Mouse (Mus musculus): Measurements from ENCODE around the gene Wfdc9. TPM values are rescaled to one million over a fixed set of nuclear protein-coding genes. Genes with fewer than 3 reads are reported as not detected.

The Wfdc9 gene
- polyA plus RNA-seq, 1 experiment from 2014 or later: not detected

DNA sequence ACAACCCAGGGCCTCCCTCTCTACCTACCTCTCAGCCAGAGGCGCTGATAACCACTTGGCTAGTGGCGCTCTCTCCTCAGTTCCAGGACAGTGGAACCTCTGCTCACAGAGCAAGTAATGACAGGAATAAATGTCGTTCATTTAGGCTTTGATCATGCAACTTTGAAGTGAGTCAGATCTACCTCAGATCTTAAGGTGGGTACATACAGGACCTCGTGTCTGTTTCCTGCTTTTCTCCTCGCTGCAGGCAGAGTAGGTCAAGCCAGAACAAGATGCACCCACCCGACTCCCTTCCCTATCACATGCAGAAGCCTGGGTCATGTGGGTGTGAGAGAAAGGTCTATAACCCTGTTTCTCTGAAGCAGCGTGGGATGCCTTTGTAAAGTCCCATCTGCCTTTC lies 17.6 kb upstream of the Wfdc9 start, which contains the start of gene Wfdc11:
Gene Wfdc11 (minus strand): TSS at position 101 of the 400 bp plus-strand sequence.
- Histone ChIP-seq H3K9me3 (replicated peaks) (no peaks in the 10 kb centered on the region), H3K27ac (no peak within 1 kb of the TSS), H3K27me3 (no peaks in the 10 kb centered on the region), H3K4me1 (0 out of 2 replicates have a peak, but pooled peaks cover 6% of the 10 kb centered on the region), H3K4me3 (no peak within 1 kb of the TSS), H3K4me2 (no peak within 1 kb of the TSS), H3K9ac (no peak within 1 kb of the TSS), H3K36me3 (ENCODE audit: poor library complexity, severe bottlenecking) (no peaks in the 10 kb centered on the region)
- WGBS: 87% methylated on average over 7 of the region's 7 CpGs
- no peak for ATAC-seq

DNA sequence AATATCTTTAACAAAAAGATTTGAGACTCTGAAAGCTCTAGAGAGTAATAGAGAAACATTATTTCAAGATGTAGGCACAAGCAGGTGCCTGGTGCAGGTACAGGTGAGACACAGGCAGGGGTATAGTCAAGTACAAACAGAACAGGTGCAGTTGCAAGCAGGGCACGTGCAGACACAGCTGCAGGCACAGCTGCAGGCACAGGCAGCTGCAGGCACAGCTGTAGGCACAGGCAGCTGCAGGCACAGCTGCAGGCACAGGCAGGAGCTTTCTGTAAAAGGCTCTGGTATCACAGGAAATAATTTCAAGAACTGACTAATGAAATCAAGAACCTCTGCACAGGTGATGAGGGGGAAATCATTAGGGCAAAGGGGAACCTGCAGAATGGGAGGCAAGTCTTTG lies 14.6 kb upstream of the Wfdc9 start:
- Histone ChIP-seq H3K9me3 (replicated peaks) (0 out of 2 replicates have a peak, but pooled peaks cover 3% of the 10 kb centered on the region), H3K27ac (no peak overlapping the region), H3K4me1 (no peaks in the 10 kb centered on the region), H3K27me3 (no peaks in the 10 kb centered on the region), H3K9ac (no peak overlapping the region), H3K36me3 (ENCODE audit: poor library complexity, severe bottlenecking) (no peaks in the 10 kb centered on the region), H3K4me2 (no peak overlapping the region), H3K4me3 (no peak overlapping the region)
- ATAC-seq: no peak
- WGBS: 41% methylated on average over 1 of the region's 1 CpGs

DNA sequence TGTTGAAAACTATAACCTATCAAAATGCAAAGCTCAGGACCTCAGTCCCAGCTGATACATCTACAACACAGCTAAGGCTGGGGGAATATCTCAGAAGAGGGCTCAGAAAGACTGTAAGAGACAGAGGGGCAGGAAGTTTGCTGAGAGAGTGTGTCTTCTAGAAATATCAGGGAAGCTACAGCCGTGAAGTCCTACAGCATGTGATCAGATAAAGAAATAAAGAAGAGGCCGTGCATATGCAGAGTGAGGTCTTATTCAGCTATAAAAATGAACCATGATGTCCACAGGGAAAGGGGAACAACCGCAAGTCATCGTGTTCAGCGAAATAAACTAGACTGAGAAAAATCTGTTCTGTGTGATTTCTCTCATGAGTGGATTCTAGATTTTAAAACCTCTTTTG lies 13.9 kb upstream of the Wfdc9 start:
- Histone ChIP-seq H3K4me2 (no peak overlapping the region), H3K4me3 (no peak overlapping the region), H3K9me3 (replicated peaks) (0 out of 2 replicates have a peak, but pooled peaks cover 3% of the 10 kb centered on the region), H3K9ac (no peak overlapping the region), H3K27ac (no peak overlapping the region), H3K27me3 (no peaks in the 10 kb centered on the region), H3K4me1 (no peaks in the 10 kb centered on the region), H3K36me3 (ENCODE audit: poor library complexity, severe bottlenecking) (no peaks in the 10 kb centered on the region)
- 90% methylated on average over 5 of the region's 5 CpGs for WGBS
- ATAC-seq: no peak

DNA sequence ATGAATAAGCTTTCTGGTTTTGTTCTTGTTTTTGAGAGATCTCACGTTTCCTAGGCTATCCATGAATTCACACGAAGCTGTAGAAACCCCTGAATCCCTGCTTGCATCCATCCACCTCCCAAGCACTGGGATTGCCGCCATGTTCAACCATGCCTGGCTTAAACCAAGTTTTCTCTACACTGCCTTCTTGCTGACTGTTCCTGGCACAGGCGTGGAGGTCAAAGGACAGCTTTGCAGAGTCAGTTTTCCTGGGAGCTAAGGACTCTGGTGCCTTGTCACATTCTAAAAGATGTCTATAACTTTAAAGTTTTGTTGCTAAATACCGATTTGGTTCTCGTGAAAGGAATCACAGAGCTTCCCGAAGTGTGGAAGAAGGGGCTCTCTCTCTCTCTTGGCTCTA lies 8.5 kb upstream of the Wfdc9 start:
- 90% methylated on average over 7 of the region's 7 CpGs for whole genome bisulfite sequencing
- Histone ChIP-seq H3K27ac (no peak overlapping the region), H3K27me3 (no peaks in the 10 kb centered on the region), H3K36me3 (ENCODE audit: poor library complexity, severe bottlenecking) (no peaks in the 10 kb centered on the region), H3K9ac (no peak overlapping the region), H3K4me1 (no peaks in the 10 kb centered on the region), H3K4me3 (no peak overlapping the region), H3K4me2 (no peak overlapping the region), H3K9me3 (replicated peaks) (0 out of 2 replicates have a peak, but pooled peaks cover 3% of the 10 kb centered on the region)
- ATAC-seq: no peak

DNA sequence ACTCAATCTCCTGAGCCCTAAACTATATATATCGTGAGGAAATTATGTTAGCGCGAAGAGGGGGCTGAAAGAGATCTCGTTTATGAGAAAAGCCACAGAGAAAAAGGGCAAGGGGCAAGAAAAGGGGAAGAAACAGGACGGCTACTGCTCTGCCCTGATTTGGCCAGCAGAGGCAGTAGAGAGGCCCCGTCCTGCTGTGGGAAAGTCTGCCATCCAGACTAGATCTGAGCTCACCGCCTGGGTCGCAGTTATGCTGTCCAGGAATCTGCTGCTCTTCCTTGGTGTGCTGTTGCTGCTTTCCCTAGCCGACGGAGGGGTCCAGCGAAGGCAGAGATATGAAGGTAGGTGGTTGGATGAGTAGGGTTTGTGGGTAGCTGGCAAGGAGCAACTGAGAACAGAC lies 525 bp downstream of the Wfdc9 start, which contains the start of gene Wfdc10:
Gene Wfdc10 (plus strand): TSS at position 189 of the 400 bp plus-strand sequence.
- H3K27ac ChIP-seq: no peak within 1 kb of the TSS
- no peaks in the 10 kb centered on the region for H3K9me3 ChIP-seq (replicated peaks)
- H3K4me1 ChIP-seq: no peaks in the 10 kb centered on the region
- H3K4me3 ChIP-seq: no peak within 1 kb of the TSS
- H3K27me3 ChIP-seq: no peaks in the 10 kb centered on the region
- 20% methylated on average over 11 of the region's 11 CpGs for WGBS
- H3K4me2 ChIP-seq: no peak within 1 kb of the TSS
- no peak within 1 kb of the TSS for H3K9ac ChIP-seq
- ATAC-seq: no peak
- H3K36me3 ChIP-seq (ENCODE audit: poor library complexity, severe bottlenecking): no peaks in the 10 kb centered on the region

DNA sequence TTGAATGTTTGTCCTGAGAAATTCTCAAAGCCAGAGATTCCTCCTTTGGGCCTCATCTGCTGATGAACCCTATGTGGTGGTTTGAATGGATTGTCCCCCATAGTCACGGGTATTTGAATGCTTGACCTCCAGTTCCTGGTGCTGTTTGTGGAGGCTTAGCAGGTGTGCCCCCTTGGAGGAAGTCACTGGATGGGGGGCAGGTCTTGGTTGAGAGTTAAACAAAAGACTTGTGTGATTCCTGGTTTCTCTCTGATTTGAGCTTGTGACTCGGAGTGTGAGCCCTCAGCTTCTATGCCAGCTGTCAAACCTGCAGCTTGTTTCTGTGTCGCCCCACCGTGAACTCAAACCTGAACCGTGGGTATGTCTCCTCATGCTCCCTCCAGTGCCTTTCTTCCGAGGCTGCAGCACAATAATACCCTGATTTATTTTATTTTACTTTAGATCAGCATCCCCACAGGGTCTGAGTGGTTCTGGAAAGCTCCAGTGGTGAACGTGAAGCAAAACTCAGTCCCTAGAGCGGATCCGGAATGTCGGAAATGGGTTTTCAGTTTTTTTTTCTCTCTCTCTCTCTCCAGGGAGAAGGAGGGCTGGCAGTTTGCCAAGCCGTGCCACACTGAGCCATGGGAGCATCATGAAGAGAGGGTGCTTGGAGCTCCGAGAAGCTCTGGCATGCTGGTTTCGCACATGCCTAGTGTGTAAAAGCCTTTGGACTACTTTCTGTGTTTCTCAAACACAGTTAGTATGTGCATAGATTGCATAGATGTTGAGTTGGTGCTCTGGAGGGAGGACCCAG lies 14.3 kb downstream of the Wfdc9 start:
- no peaks in the 10 kb centered on the region for H3K9me3 ChIP-seq (replicated peaks)
- H3K4me3 ChIP-seq: no peak overlapping the region
- 0 out of 2 replicates have a peak, but pooled peaks cover 5% of the 10 kb centered on the region for H3K4me1 ChIP-seq
- H3K27me3 ChIP-seq: no peaks in the 10 kb centered on the region
- WGBS: 75% methylated on average over 13 of the region's 13 CpGs
- H3K9ac ChIP-seq: no peak overlapping the region
- no peaks in the 10 kb centered on the region for H3K36me3 ChIP-seq (ENCODE audit: poor library complexity, severe bottlenecking)
- no peak overlapping the region for H3K27ac ChIP-seq
- no peak for ATAC-seq
- no peak overlapping the region for H3K4me2 ChIP-seq

DNA sequence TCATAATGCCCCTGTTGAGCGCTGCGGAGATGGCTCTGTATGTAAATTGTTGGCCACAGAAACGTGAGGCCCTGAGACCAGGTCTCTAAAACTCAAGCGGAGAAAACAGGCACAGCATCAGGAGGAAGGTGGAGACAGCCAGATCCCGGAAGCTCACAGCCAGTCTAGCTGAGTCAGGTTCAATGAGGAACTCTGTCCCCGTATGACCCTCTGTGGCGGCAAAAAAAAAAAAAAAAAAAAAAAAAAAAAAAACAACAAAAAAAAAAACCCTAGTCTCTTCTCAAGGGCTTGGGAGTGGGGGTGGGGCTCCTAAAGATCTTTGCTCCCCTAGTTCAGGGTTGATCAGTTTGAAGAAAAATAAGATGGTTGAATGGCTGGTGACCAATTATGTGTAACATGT lies 15.3 kb downstream of the Wfdc9 start:
- no peak for ATAC-seq
- 72% methylated on average over 7 of the region's 7 CpGs for WGBS
- 0 out of 2 replicates have a peak, but pooled peaks cover 5% of the 10 kb centered on the region for H3K4me1 ChIP-seq

DNA sequence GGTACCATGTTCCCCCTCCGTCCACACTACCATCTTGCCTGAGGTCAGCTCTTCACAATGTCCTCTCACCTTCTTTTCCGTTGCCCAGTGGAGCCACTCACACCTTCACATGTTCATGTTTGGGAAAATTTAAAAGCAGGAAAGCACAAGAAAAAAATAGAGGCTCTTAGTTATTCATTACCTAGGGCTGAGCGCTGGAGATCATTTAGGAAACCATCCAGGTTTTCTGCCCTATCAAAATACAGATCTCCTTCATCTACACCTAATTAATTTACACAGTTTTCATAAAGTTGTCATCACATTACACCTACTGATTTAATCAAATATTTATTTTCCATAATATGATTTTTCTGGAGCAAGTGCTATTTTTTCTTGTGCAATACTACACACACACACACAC lies 17.7 kb downstream of the Wfdc9 start, which contains the start of gene Wfdc16:
Gene Wfdc16 (minus strand): TSS at position 101 of the 400 bp plus-strand sequence.
- Histone ChIP-seq H3K4me3 (no peak within 1 kb of the TSS), H3K27me3 (no peaks in the 10 kb centered on the region), H3K36me3 (ENCODE audit: poor library complexity, severe bottlenecking) (no peaks in the 10 kb centered on the region), H3K9ac (no peak within 1 kb of the TSS), H3K4me1 (0 out of 2 replicates have a peak, but pooled peaks cover 5% of the 10 kb centered on the region), H3K4me2 (no peak within 1 kb of the TSS), H3K27ac (no peak within 1 kb of the TSS), H3K9me3 (replicated peaks) (no peaks in the 10 kb centered on the region)
- no peak for ATAC-seq
- WGBS: 86% methylated on average over 3 of the region's 3 CpGs

More for the DNA sequence above, 15.3 kb downstream of the Wfdc9 start:
- no peak overlapping the region for H3K4me2 ChIP-seq
- H3K4me3 ChIP-seq: no peak overlapping the region
- H3K9ac ChIP-seq: no peak overlapping the region
- no peaks in the 10 kb centered on the region for H3K9me3 ChIP-seq (replicated peaks)
- no peaks in the 10 kb centered on the region for H3K36me3 ChIP-seq (ENCODE audit: poor library complexity, severe bottlenecking)
- H3K27ac ChIP-seq: no peak overlapping the region
- no peaks in the 10 kb centered on the region for H3K27me3 ChIP-seq

DNA sequence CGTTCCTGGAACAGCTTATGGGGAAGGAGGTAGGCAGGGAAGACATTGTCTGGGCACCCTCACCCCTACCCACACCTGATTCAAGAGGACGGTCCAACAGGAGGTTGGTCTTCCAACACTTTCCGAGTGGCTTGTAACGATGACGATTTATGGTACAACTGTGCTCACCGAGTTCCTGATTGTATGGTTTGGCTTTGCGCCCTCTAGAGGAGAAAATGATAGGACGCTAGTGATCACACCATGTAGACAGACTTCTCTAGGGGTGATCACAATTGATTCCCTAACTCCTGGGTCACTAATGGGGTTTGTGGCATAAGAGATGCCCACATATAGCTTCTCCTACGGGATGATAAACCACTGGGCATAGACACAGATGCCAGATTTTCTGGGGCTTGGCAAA lies 21.1 kb downstream of the Wfdc9 start:
- ATAC-seq: no peak
- no peak overlapping the region for H3K27ac ChIP-seq
- no peaks in the 10 kb centered on the region for H3K27me3 ChIP-seq
- H3K4me3 ChIP-seq: no peak overlapping the region
- H3K36me3 ChIP-seq (ENCODE audit: poor library complexity, severe bottlenecking): no peaks in the 10 kb centered on the region
- H3K4me1 ChIP-seq: no peaks in the 10 kb centered on the region
- H3K9me3 ChIP-seq (replicated peaks): no peaks in the 10 kb centered on the region
- H3K9ac ChIP-seq: no peak overlapping the region
- 77% methylated on average over 9 of the region's 9 CpGs for WGBS
- H3K4me2 ChIP-seq: no peak overlapping the region

DNA sequence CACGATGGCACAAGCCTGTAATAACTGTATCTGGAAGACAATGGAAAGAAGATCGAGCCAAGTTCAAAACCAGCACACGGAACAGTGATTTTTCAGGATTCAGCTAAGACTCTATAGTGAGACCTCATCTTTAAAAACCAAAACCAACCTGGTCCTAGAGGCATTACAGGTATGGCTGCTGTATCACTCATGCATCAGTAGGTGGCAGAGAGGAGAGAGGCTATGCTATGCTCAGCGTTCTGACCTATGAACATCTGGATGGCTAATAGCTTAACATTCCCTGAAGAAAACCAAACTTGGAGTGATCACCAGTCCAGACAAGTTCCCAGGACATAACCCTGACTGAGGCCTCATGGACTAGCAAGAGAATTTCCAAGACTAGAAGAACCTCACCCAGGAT lies 34.6 kb downstream of the Wfdc9 start:
- ATAC-seq: no peak
- H3K27me3 ChIP-seq: no peaks in the 10 kb centered on the region
- no peaks in the 10 kb centered on the region for H3K4me1 ChIP-seq
- H3K9me3 ChIP-seq (replicated peaks): no peaks in the 10 kb centered on the region
- no peaks in the 10 kb centered on the region for H3K36me3 ChIP-seq (ENCODE audit: poor library complexity, severe bottlenecking)
- no peak overlapping the region for H3K27ac ChIP-seq
- 86% methylated on average over 4 of the region's 4 CpGs for WGBS
- H3K4me3 ChIP-seq: no peak overlapping the region
- H3K9ac ChIP-seq: no peak overlapping the region
- H3K4me2 ChIP-seq: no peak overlapping the region

DNA sequence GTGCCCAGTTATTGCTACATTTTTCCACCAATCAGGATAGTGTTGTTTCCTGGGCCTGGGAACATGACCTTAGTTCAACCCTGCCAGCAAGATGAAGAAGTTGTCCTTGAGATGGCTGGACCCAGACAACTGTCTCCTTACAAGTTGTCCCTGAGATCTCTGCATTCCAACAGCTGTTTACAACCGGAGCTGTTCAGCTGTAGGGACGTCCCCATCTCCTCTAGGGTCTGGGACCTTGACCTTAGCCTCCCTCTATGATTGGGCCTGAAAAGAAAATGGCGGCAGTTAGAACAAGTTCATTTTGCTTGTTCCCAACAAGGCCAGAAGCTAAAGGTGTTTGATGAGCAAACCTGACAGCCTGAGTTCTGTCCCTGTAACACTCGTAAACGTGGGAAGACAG lies 37.3 kb downstream of the Wfdc9 start:
- H3K4me2 ChIP-seq: no peak overlapping the region
- no peak overlapping the region for H3K4me3 ChIP-seq
- no peaks in the 10 kb centered on the region for H3K4me1 ChIP-seq
- H3K27me3 ChIP-seq: no peaks in the 10 kb centered on the region
- ATAC-seq: no peak
- no peak overlapping the region for H3K27ac ChIP-seq
- H3K9ac ChIP-seq: no peak overlapping the region
- 84% methylated on average over 5 of the region's 5 CpGs for WGBS
- H3K36me3 ChIP-seq (ENCODE audit: poor library complexity, severe bottlenecking): no peaks in the 10 kb centered on the region
- H3K9me3 ChIP-seq (replicated peaks): no peaks in the 10 kb centered on the region

DNA sequence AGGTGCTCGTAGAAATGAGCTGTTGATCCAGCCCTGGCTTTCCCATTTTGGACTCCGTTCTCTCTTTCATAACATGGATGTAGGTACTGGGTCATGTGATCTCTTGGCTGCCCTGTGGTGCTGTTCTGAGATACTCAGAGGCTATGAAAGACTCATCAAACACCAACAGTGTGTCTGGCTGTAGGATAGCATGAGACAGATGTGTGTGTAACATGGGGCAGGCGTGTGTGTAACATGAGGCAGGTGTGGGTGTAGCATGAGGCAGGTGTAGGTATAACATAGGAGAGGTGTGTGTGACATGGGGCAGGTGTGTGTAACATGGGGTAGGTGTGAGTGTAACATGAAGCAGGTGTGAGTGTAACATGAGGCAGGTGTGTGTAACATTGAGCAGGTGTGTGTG lies 41.0 kb downstream of the Wfdc9 start:
- WGBS: 97% methylated on average over 3 of the region's 3 CpGs

More for the DNA sequence above, 41.0 kb downstream of the Wfdc9 start:
- H3K4me3 ChIP-seq: no peak overlapping the region
- no peaks in the 10 kb centered on the region for H3K27me3 ChIP-seq
- H3K4me2 ChIP-seq: no peak overlapping the region
- no peaks in the 10 kb centered on the region for H3K4me1 ChIP-seq
- no peak overlapping the region for H3K9ac ChIP-seq
- no peak overlapping the region for H3K27ac ChIP-seq
- H3K36me3 ChIP-seq (ENCODE audit: poor library complexity, severe bottlenecking): no peaks in the 10 kb centered on the region
- H3K9me3 ChIP-seq (replicated peaks): no peaks in the 10 kb centered on the region
- no peak for ATAC-seq

Measured in forebrain, embryonic 13.5 days (tissue).